Mouse (Mus musculus) neural tube, postnatal 0 days (tissue): ENCODE results near the gene Pde12. TPM values are rescaled to one million over a fixed set of nuclear protein-coding genes. Genes with fewer than 3 reads are reported as not detected.

ENCODE experiments used
- microRNA-seq: library from miRNA; unstranded; fragments of <30 nt; microRNA quantifications from one replicate; pipeline ENCODE4, GENCODE M21; 2016
- polyA plus RNA-seq: library from polyadenylated mRNA; unstranded; fragments of >200 nt; fragmentation: Nextera tagmentation; extraction: Ambion mirVana; gene quantifications from 2 replicates; pipeline ENCODE4 v1.2.1, GENCODE M21; 2015

Pde12 gene
- 9.5 and 10.0 TPM in 2 replicates for polyA plus RNA-seq

DNA sequence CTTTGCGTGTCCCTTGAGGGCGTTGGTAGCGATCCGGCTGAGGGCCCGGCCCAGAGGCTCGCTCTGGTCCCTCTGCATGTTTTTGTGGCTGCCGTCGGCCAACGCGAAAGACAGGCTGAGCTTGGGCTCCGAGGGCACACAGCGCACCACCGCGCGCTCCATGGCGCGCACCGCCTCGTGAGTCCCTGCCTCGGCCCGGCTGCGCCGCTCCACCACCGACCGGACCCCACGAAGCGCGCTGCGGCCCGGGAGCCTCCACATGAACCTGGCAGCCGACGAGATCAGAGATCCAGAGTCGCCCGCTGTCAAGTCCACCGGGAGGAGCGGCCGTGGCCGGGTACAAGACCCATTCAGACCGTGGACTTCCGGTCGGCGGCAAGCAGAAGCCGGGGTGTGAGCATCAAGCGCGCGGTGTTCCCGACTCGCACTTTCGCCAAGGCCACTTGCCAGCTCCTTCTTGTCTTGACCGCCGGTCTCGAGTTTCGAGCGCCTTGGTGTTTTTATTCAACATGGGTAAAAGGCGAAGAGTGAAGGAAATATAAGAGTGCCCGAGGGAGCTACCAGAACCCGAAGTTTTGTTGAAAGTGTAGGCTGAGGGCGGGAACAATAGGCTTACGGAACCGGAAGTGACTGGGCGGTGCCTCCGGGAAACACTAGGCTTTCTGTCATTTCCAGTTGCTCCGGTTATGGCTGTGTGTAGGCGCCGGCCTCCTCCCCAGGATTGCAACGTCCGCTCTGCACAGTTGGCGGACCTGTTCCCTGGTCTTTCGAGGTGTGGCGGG lies at the start of gene Pde12:
TSS of gene Pde12 (minus strand) at position 592 of the 782 bp plus-strand sequence.

DNA sequence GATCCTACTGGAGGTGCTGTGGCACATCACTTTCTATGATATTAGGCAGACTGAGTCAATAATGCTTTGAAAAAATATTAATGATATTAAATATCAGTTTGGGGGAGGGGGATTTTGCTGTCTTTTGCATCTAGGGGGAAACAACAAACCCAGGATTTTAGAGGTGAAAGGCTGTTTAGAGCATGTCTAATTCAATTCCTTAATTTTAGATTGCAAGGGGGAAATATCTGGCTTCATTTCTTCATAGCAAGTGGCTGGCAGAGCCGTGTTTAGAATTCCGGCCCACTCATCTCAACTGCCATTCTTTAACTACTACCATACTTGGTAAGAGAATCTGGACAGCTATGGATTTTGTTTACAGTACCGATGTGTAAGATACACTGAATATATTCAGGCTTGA lies 23.3 kb upstream of the Pde12 start, which contains the start of gene Dnah12:
TSS of gene Dnah12 (plus strand) at position 301 of the 400 bp plus-strand sequence.

DNA sequence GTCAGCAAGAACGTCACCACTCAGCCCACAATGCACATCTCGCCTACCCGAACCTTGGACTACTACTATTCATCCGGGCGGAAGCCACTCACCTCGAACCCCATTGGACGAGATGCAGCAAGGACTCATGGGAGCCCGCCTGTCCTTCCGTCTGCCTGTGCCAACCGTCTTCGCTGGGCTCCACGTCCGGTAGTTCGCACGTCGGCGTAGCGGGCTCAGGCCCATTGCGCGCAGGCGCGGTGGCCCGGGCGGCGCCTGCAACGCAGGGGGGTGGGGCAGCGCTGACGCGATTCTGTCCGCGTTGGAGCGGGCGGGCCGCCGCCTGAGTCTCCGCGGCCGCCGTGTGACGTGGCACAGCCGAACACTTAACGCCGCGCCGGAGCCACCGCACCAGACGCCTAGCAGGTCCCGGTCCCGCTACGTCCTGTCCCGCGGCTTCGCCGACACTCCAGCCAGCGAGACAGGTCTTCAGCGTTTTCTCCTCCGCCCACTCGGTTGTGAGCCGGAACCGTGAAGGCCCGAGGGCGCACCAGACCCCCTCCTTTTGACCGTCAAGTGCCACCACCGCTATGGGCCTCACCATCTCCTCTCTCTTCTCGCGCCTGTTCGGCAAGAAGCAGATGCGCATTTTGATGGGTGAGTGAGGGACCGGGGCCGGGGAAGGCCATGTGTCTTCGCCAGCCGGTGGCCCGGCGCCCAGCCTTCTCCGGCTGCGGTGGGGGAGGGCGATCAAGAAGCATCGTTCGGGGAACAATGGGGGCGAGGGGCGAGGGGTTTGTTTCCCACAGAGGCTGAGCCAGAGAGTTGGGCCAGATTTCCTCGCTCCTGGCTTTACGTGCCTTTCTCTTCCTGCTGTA lies 31.6 kb downstream of the Pde12 start, which contains the start of gene Arf4:
TSS of gene Arf4 (plus strand) at position 224 of the 857 bp plus-strand sequence.

Small RNA genes within 50 kb of the gene (microRNA-seq; reads per million reads assigned to microRNA genes)
- not detected for gene Mir7672

Other genes with a start within 250 kb of the Pde12 start
- 15.3 and 15.7 TPM in 2 replicates for gene Slmap, start 135.0 kb downstream of the Pde12 start, polyA plus RNA-seq
- gene Dennd6a, start 96.0 kb downstream of the Pde12 start, polyA plus RNA-seq = 16.8 and 20.9 TPM in 2 replicates
- gene Arf4, start 31.8 kb downstream of the Pde12 start, polyA plus RNA-seq = 377 and 403 TPM in 2 replicates
- gene Dnah12, start 23.4 kb upstream of the Pde12 start, polyA plus RNA-seq = 0.35 and 0.43 TPM in 2 replicates
- 0.19 and 0.27 TPM in 2 replicates for gene Asb14, start 224.7 kb upstream of the Pde12 start, polyA plus RNA-seq